In genomic region chr5:114130698-114131520, GRCm38 (mm10) we compare ENCODE assay signal across 8 mouse cellular contexts. TPM values are rescaled to one million over a fixed set of nuclear protein-coding genes. Genes with fewer than 3 reads are reported as not detected.
DNase-seq lines count a peak whose midpoint lies in the region; ATAC-seq and TF ChIP-seq lines count a peak whose summit lies in the region.

No protein-coding gene starts in this region.

- ATAC-seq in embryonic facial prominence, embryonic 15.5 days (ENCODE audit: insufficient number of reproducible peaks, low FRiP score, low TSS enrichment, low read depth) = peak; percentile 98
- ATAC-seq in kidney, embryonic 14.5 days (ENCODE audit: low FRiP score, low TSS enrichment) = peak; percentile 96
- peak; percentile 98 for ATAC-seq in limb, embryonic 14.5 days (ENCODE audit: low FRiP score, low read depth)
- peak; percentile 97 for ATAC-seq in midbrain, embryonic 16.5 days

- H3K36me3 ChIP-seq in embryonic facial prominence, embryonic 15.5 days = peaks cover under 1% of the 10 kb centered on the region; the same call in 1 of the 2 replicates
- H3K36me3 ChIP-seq in kidney, embryonic 14.5 days (ENCODE audit: control insufficient read depth, insufficient read depth, low read length) = peaks cover 20% of the 10 kb centered on the region
- H3K36me3 ChIP-seq in limb, embryonic 14.5 days (ENCODE audit: control insufficient read depth, insufficient read depth, low read length) = peaks cover 12% of the 10 kb centered on the region
- no peaks in the 10 kb centered on the region for H3K36me3 ChIP-seq in midbrain, embryonic 16.5 days (ENCODE audit: control insufficient read depth, insufficient read depth, low read length)
- no peaks in the 10 kb centered on the region for H3K36me3 ChIP-seq in spleen, adult 2 months (ENCODE audit: control insufficient read depth, insufficient read depth, low read length)

- no peaks in the 10 kb centered on the region for H3K9me3 ChIP-seq in embryonic facial prominence, embryonic 15.5 days (replicated peaks)
- no peaks in the 10 kb centered on the region for H3K9me3 ChIP-seq in kidney, embryonic 14.5 days (ENCODE audit: control insufficient read depth, low read length)
- H3K9me3 ChIP-seq in limb, embryonic 14.5 days (ENCODE audit: control insufficient read depth, low read length) = no peaks in the 10 kb centered on the region
- H3K9me3 ChIP-seq in midbrain, embryonic 16.5 days (replicated peaks; ENCODE audit: control insufficient read depth, low read length, poor library complexity, severe bottlenecking) = no peaks in the 10 kb centered on the region

- WGBS in embryonic facial prominence, embryonic 15.5 days = under 1% methylated on average over 87 of the region's 87 CpGs
- under 1% methylated on average over 86 of the region's 87 CpGs for WGBS in kidney, embryonic 14.5 days
- under 1% methylated on average over 73 of the region's 87 CpGs for WGBS in limb, embryonic 14.5 days
- WGBS in midbrain, embryonic 16.5 days = under 1% methylated on average over 87 of the region's 87 CpGs
- WGBS in spleen, adult 2 months = under 1% methylated on average over 87 of the region's 87 CpGs

- TF ChIP-seq CTCF in bone marrow macrophage, adult 2 months (IDR thresholded peaks at IDR 0.05; ENCODE audit: low read depth, low read length) = no peak
- no peak for TF ChIP-seq CTCF in spleen, adult 2 months (IDR thresholded peaks at IDR 0.05; ENCODE audit: extremely low read depth, insufficient read depth, insufficient read length, insufficient replicate concordance)

- peak; percentile 93 to 94 for DNase-seq in B cell, adult 2 months
- peak; percentile 94 to 96 for DNase-seq in heart, adult 9 months (ENCODE audit: low spot score in 2 of 2)
- peak; percentile 93 for DNase-seq in limb, embryonic 14.5 days (ENCODE audit: low spot score)
- DNase-seq in spleen, adult 2 months (ENCODE audit: low read depth in 1 of 2, low spot score in 2 of 2) = peak; percentile 82 to 90

- H3K27ac ChIP-seq in bone marrow macrophage, adult 2 months (ENCODE audit: insufficient read depth, low read depth, low read length) = peak overlapping the region; percentile 17
- H3K27ac ChIP-seq in embryonic facial prominence, embryonic 15.5 days (replicated peaks) = peak overlapping the region; percentile 49; the same call in 1 of the 2 replicates
- peak overlapping the region; percentile 66; the same call in 1 of the 2 replicates for H3K27ac ChIP-seq in kidney, embryonic 14.5 days (ENCODE audit: low read depth, low read length)
- H3K27ac ChIP-seq in limb, embryonic 14.5 days (replicated peaks; ENCODE audit: low read depth, low read length) = peak overlapping the region; percentile 73
- no peak overlapping the region; the same call in 1 of the 2 replicates for H3K27ac ChIP-seq in midbrain, embryonic 16.5 days (ENCODE audit: low read length)
- peak overlapping the region; percentile 69 for H3K27ac ChIP-seq in spleen, adult 2 months (ENCODE audit: insufficient read depth, low read length)

- H3K4me2 ChIP-seq in embryonic facial prominence, embryonic 15.5 days (replicated peaks) = peak overlapping the region; percentile 100
- H3K4me2 ChIP-seq in kidney, embryonic 14.5 days (replicated peaks; ENCODE audit: low read depth, low read length) = peak overlapping the region; percentile 94
- H3K4me2 ChIP-seq in limb, embryonic 14.5 days (replicated peaks; ENCODE audit: low read depth, low read length, severe bottlenecking) = peak overlapping the region; percentile 93
- H3K4me2 ChIP-seq in midbrain, embryonic 16.5 days (ENCODE audit: low read length) = peak overlapping the region; percentile 74

- H3K27me3 ChIP-seq in embryonic facial prominence, embryonic 15.5 days = no peaks in the 10 kb centered on the region
- H3K27me3 ChIP-seq in kidney, embryonic 14.5 days (ENCODE audit: control insufficient read depth, insufficient read depth, low read length) = no peaks in the 10 kb centered on the region
- H3K27me3 ChIP-seq in limb, embryonic 14.5 days (ENCODE audit: control insufficient read depth, insufficient read depth, low read length) = no peaks in the 10 kb centered on the region
- H3K27me3 ChIP-seq in midbrain, embryonic 16.5 days (ENCODE audit: control insufficient read depth, insufficient read depth, low read depth, low read length) = no peaks in the 10 kb centered on the region
- no peaks in the 10 kb centered on the region for H3K27me3 ChIP-seq in spleen, adult 2 months (ENCODE audit: control insufficient read depth, insufficient read depth, low read length)

- TF ChIP-seq POLR2A in bone marrow macrophage, adult 2 months (IDR thresholded peaks at IDR 0.05; ENCODE audit: borderline replicate concordance, low read depth, low read length) = no peak
- TF ChIP-seq POLR2A in limb, embryonic 14.5 days (IDR thresholded peaks at IDR 0.05; ENCODE audit: borderline replicate concordance, extremely low read depth, insufficient read depth, insufficient read length) = 0 out of 2 replicates have a peak, but pooled peaks have one; percentile 16
- no peak; the same call in 1 of the 2 replicates for TF ChIP-seq POLR2A in spleen, adult 2 months (IDR thresholded peaks at IDR 0.05; ENCODE audit: low read depth, low read length)

- peaks cover 16% of the 10 kb centered on the region for H3K4me1 ChIP-seq in bone marrow macrophage, adult 2 months (ENCODE audit: control insufficient read depth, insufficient read depth, low read length)
- H3K4me1 ChIP-seq in embryonic facial prominence, embryonic 15.5 days = peaks cover 30% of the 10 kb centered on the region
- peaks cover 12% of the 10 kb centered on the region for H3K4me1 ChIP-seq in kidney, embryonic 14.5 days (ENCODE audit: control insufficient read depth, insufficient read depth, low read length)
- H3K4me1 ChIP-seq in limb, embryonic 14.5 days (ENCODE audit: control insufficient read depth, insufficient read depth, low read length) = peaks cover 8% of the 10 kb centered on the region
- peaks cover 7% of the 10 kb centered on the region for H3K4me1 ChIP-seq in midbrain, embryonic 16.5 days (ENCODE audit: control insufficient read depth, insufficient read depth, low read length)
- H3K4me1 ChIP-seq in spleen, adult 2 months (ENCODE audit: control insufficient read depth, insufficient read depth, insufficient read length) = peaks cover 10% of the 10 kb centered on the region

- peak overlapping the region; percentile 67 for H3K4me3 ChIP-seq in bone marrow macrophage, adult 2 months (ENCODE audit: insufficient read depth, low read length)
- peak overlapping the region; percentile 84 for H3K4me3 ChIP-seq in embryonic facial prominence, embryonic 15.5 days (replicated peaks)
- H3K4me3 ChIP-seq in kidney, embryonic 14.5 days (ENCODE audit: low read length) = peak overlapping the region; percentile 89
- H3K4me3 ChIP-seq in limb, embryonic 14.5 days (replicated peaks; ENCODE audit: low read length) = peak overlapping the region; percentile 68
- peak overlapping the region; percentile 92 for H3K4me3 ChIP-seq in midbrain, embryonic 16.5 days (ENCODE audit: low read depth, low read length)
- peak overlapping the region; percentile 95 for H3K4me3 ChIP-seq in spleen, adult 2 months (ENCODE audit: extremely low read depth, insufficient read depth, insufficient read length)

- peak overlapping the region; percentile 58 for H3K9ac ChIP-seq in embryonic facial prominence, embryonic 15.5 days
- peak overlapping the region; percentile 66 for H3K9ac ChIP-seq in kidney, embryonic 14.5 days (ENCODE audit: low read depth, low read length)
- H3K9ac ChIP-seq in limb, embryonic 14.5 days (ENCODE audit: low read depth, low read length, severe bottlenecking) = peak overlapping the region; percentile 61
- peak overlapping the region; percentile 69 for H3K9ac ChIP-seq in midbrain, embryonic 16.5 days (ENCODE audit: low read depth, low read length)

RNA-seq across cellular contexts. Expression of gene Ung, which starts 0.7 kb away (rescaled TPM):
- 1.8 and 3.5 TPM in 2 replicates for polyA plus RNA-seq in bone marrow macrophage, adult 2 months (2012; ENCODE audit: insufficient read depth, insufficient read length, missing spikeins)
- polyA plus RNA-seq in embryonic facial prominence, embryonic 15.5 days (2015; fragmentation: Nextera tagmentation; extraction: Ambion mirVana) = 37.1 and 38.2 TPM in 2 replicates
- polyA plus RNA-seq in kidney, embryonic 14.5 days (2014; fragmentation: Nextera tagmentation; extraction: Ambion mirVana) = 38.1 and 44.6 TPM in 2 replicates
- polyA plus RNA-seq in limb, embryonic 14.5 days (2012; rRNA removed) = 31.4 and 34.0 TPM in 2 replicates
- 23.7 and 26.0 TPM in 2 replicates for polyA plus RNA-seq in limb, embryonic 14.5 days (2014; fragmentation: Nextera tagmentation; extraction: Ambion mirVana)
- polyA plus RNA-seq in midbrain, embryonic 16.5 days (2015; fragmentation: Nextera tagmentation; extraction: Ambion mirVana) = 8.2 and 9.1 TPM in 2 replicates
- polyA plus RNA-seq in spleen, adult 2 months (2012; rRNA removed) = 5.7 and 8.8 TPM in 2 replicates

RNA-seq across cellular contexts. Expression of gene Alkbh2, which starts 2.9 kb away (rescaled TPM):
- 3.3 and 4.2 TPM in 2 replicates for polyA plus RNA-seq in bone marrow macrophage, adult 2 months (2012; ENCODE audit: insufficient read depth, insufficient read length, missing spikeins)
- polyA plus RNA-seq in embryonic facial prominence, embryonic 15.5 days (2015; fragmentation: Nextera tagmentation; extraction: Ambion mirVana) = 10.7 and 11.1 TPM in 2 replicates
- polyA plus RNA-seq in kidney, embryonic 14.5 days (2014; fragmentation: Nextera tagmentation; extraction: Ambion mirVana) = 11.6 and 13.3 TPM in 2 replicates
- 15.5 and 18.9 TPM in 2 replicates for polyA plus RNA-seq in limb, embryonic 14.5 days (2012; rRNA removed)
- polyA plus RNA-seq in limb, embryonic 14.5 days (2014; fragmentation: Nextera tagmentation; extraction: Ambion mirVana) = 10.9 and 11.5 TPM in 2 replicates
- polyA plus RNA-seq in midbrain, embryonic 16.5 days (2015; fragmentation: Nextera tagmentation; extraction: Ambion mirVana) = 5.1 and 5.8 TPM in 2 replicates
- 9.0 and 9.8 TPM in 2 replicates for polyA plus RNA-seq in spleen, adult 2 months (2012; rRNA removed)

RNA-seq across cellular contexts. Expression of gene Acacb, which starts 15.4 kb away (rescaled TPM):
- 0.19 and 0.24 TPM in 2 replicates for polyA plus RNA-seq in bone marrow macrophage, adult 2 months (2012; ENCODE audit: insufficient read depth, insufficient read length, missing spikeins)
- polyA plus RNA-seq in embryonic facial prominence, embryonic 15.5 days (2015; fragmentation: Nextera tagmentation; extraction: Ambion mirVana) = 2.0 and 2.6 TPM in 2 replicates
- 4.4 and 4.8 TPM in 2 replicates for polyA plus RNA-seq in kidney, embryonic 14.5 days (2014; fragmentation: Nextera tagmentation; extraction: Ambion mirVana)
- 4.9 and 6.0 TPM in 2 replicates for polyA plus RNA-seq in limb, embryonic 14.5 days (2012; rRNA removed)
- polyA plus RNA-seq in limb, embryonic 14.5 days (2014; fragmentation: Nextera tagmentation; extraction: Ambion mirVana) = 2.7 and 3.7 TPM in 2 replicates
- polyA plus RNA-seq in midbrain, embryonic 16.5 days (2015; fragmentation: Nextera tagmentation; extraction: Ambion mirVana) = 5.1 and 5.2 TPM in 2 replicates
- 9.2 and 9.3 TPM in 2 replicates for polyA plus RNA-seq in spleen, adult 2 months (2012; rRNA removed)

RNA-seq across cellular contexts. Expression of gene Svop, which starts 39.5 kb away (rescaled TPM):
- polyA plus RNA-seq in bone marrow macrophage, adult 2 months (2012; ENCODE audit: insufficient read depth, insufficient read length, missing spikeins) = not detected in 2 replicates
- 0.38 and 0.48 TPM in 2 replicates for polyA plus RNA-seq in embryonic facial prominence, embryonic 15.5 days (2015; fragmentation: Nextera tagmentation; extraction: Ambion mirVana)
- polyA plus RNA-seq in kidney, embryonic 14.5 days (2014; fragmentation: Nextera tagmentation; extraction: Ambion mirVana) = 0.09 TPM in 1 of 2 replicates, not detected in the other
- polyA plus RNA-seq in limb, embryonic 14.5 days (2012; rRNA removed) = 0.10 and 0.21 TPM in 2 replicates
- 0.11 TPM in 1 of 2 replicates, not detected in the other for polyA plus RNA-seq in limb, embryonic 14.5 days (2014; fragmentation: Nextera tagmentation; extraction: Ambion mirVana)
- polyA plus RNA-seq in midbrain, embryonic 16.5 days (2015; fragmentation: Nextera tagmentation; extraction: Ambion mirVana) = 111 and 113 TPM in 2 replicates
- not detected in 2 replicates for polyA plus RNA-seq in spleen, adult 2 months (2012; rRNA removed)
